Comparison of ENCODE assay signal across 9 mouse cellular contexts in the genomic region with DNA sequence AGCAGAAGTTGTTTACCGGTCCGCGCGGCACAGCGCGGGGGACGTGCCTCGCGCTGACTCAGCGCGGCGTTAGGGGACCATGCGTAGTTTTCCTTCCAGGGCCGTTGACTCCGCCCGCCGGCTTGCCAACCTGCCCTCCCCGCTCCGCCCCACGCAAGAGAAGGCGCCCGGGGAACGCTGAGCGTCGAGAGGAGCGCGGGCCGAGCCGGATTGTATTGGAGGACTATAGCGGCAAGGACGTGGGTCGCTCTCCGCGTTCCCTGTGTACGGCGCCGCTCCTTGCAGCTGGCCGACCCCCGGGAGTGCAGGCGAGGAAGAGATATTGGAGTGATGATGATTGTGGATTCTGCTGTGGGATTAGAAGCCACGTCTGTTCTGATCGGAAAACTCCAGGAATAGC. TPM values are rescaled to one million over a fixed set of nuclear protein-coding genes. Genes with fewer than 3 reads are reported as not detected.
A peak's percentile ranks its signal among the peaks of the same experiment; 100 is the strongest.
DNase-seq lines count a peak whose midpoint lies in the region; ATAC-seq and TF ChIP-seq lines count a peak whose summit lies in the region.
"Had no signal": no experiment of that assay in that cellular context is flagged by ENCODE, and none has a peak within 500 bp of the region (broad histone marks: within the 10 kb centered on the region; RNA-seq: fewer than 3 reads in every experiment).

No protein-coding gene starts in this region.

- H3K27me3 ChIP-seq in kidney, postnatal 0 days (ENCODE audit: insufficient read depth, low read length), result no peaks in the 10 kb centered on the region
- H3K27me3 ChIP-seq in kidney, adult 2 months (replicated peaks; ENCODE audit: control insufficient read depth, insufficient read depth, low read length), result no peaks in the 10 kb centered on the region
- no peaks in the 10 kb centered on the region for H3K27me3 ChIP-seq in embryonic facial prominence, embryonic 10.5 days (replicated peaks; ENCODE audit: low read depth, poor library complexity, severe bottlenecking)
- no peaks in the 10 kb centered on the region for H3K27me3 ChIP-seq in intestine, embryonic 15.5 days (replicated peaks)
- no peaks in the 10 kb centered on the region for H3K27me3 ChIP-seq in neural tube, embryonic 15.5 days (replicated peaks)

- TF ChIP-seq CTCF in kidney, postnatal 0 days (IDR thresholded peaks at IDR 0.05; ENCODE audit: low read depth), result no peak
- no peak for TF ChIP-seq CTCF in kidney, adult 2 months (conservative IDR thresholded peaks at IDR 0.05; ENCODE audit: insufficient read depth, insufficient read length, low read depth, low read length)

- no peaks in the 10 kb centered on the region for H3K4me1 ChIP-seq in kidney, postnatal 0 days (replicated peaks; ENCODE audit: insufficient read depth, low read length)
- no peaks in the 10 kb centered on the region for H3K4me1 ChIP-seq in kidney, adult 2 months (ENCODE audit: control insufficient read depth, insufficient read depth, low read length)
- H3K4me1 ChIP-seq in embryonic facial prominence, embryonic 10.5 days, result no peaks in the 10 kb centered on the region
- H3K4me1 ChIP-seq in intestine, embryonic 15.5 days (replicated peaks), result no peaks in the 10 kb centered on the region
- H3K4me1 ChIP-seq in neural tube, embryonic 15.5 days, result no peaks in the 10 kb centered on the region

- H3K9ac ChIP-seq in kidney, postnatal 0 days (ENCODE audit: low read depth, low read length), result no peak overlapping the region
- H3K9ac ChIP-seq in intestine, embryonic 15.5 days, result no peak overlapping the region
- no peak overlapping the region for H3K9ac ChIP-seq in neural tube, embryonic 15.5 days (replicated peaks)

- peak; percentile 36; the same call in 1 of the 2 replicates for ATAC-seq in kidney, postnatal 0 days (replicated peaks; ENCODE audit: low FRiP score, low read depth)
- 0 out of 2 replicates have a peak, but pooled peaks have one; percentile 36 for ATAC-seq in intestine, embryonic 15.5 days
- ATAC-seq in neural tube, embryonic 15.5 days (ENCODE audit: low FRiP score), result no peak; the same call in 1 of the 2 replicates

- no peak overlapping the region for H3K4me3 ChIP-seq in kidney, postnatal 0 days (replicated peaks; ENCODE audit: low read depth, low read length)
- H3K4me3 ChIP-seq in kidney, adult 2 months (ENCODE audit: insufficient read depth, low read depth, low read length), result no peak overlapping the region
- 0 out of 2 replicates have a peak overlapping the region, but pooled peaks have one; percentile 11 for H3K4me3 ChIP-seq in embryonic facial prominence, embryonic 10.5 days
- peak overlapping the region; percentile 18; the same call in 1 of the 2 replicates for H3K4me3 ChIP-seq in intestine, embryonic 15.5 days (replicated peaks)
- peak overlapping the region; percentile 26 for H3K4me3 ChIP-seq in neural tube, embryonic 15.5 days (replicated peaks)

- no peaks in the 10 kb centered on the region for H3K9me3 ChIP-seq in kidney, postnatal 0 days (replicated peaks; ENCODE audit: low read length)
- H3K9me3 ChIP-seq in embryonic facial prominence, embryonic 10.5 days, result peaks cover 32% of the 10 kb centered on the region
- no peaks in the 10 kb centered on the region for H3K9me3 ChIP-seq in intestine, embryonic 15.5 days
- H3K9me3 ChIP-seq in neural tube, embryonic 15.5 days (replicated peaks), result no peaks in the 10 kb centered on the region

- DNase-seq in kidney, postnatal 0 days (ENCODE audit: low spot score), result no peak
- no peak for DNase-seq in kidney, adult 2 months
- peak; percentile 11 for DNase-seq in embryonic facial prominence, embryonic 10.5 days (ENCODE audit: low spot score)
- no peak for DNase-seq in MN1 (ENCODE audit: low spot score)
- no peak for DNase-seq in thymus, postnatal 4 days
- DNase-seq: kidney, adult 11 months had no signal

- 37% methylated on average over 42 of the region's 42 CpGs for WGBS in kidney, postnatal 0 days
- WGBS in kidney, adult 2 months, result 27% methylated on average over 42 of the region's 42 CpGs
- 31% methylated on average over 42 of the region's 42 CpGs for WGBS in embryonic facial prominence, embryonic 10.5 days
- 35% methylated on average over 42 of the region's 42 CpGs for whole genome bisulfite sequencing in intestine, embryonic 15.5 days
- 41% methylated on average over 40 of the region's 42 CpGs for WGBS in neural tube, embryonic 15.5 days

- H3K4me2 ChIP-seq in kidney, postnatal 0 days (ENCODE audit: low read length), result peak overlapping the region; percentile 35
- H3K4me2 ChIP-seq in intestine, embryonic 15.5 days (replicated peaks), result peak overlapping the region; percentile 52
- H3K4me2 ChIP-seq in neural tube, embryonic 15.5 days, result peak overlapping the region; percentile 50

- H3K27ac ChIP-seq in kidney, postnatal 0 days, result no peak overlapping the region
- H3K27ac ChIP-seq in kidney, adult 2 months (ENCODE audit: insufficient read depth, low read depth, low read length), result no peak overlapping the region
- H3K27ac ChIP-seq in embryonic facial prominence, embryonic 10.5 days (replicated peaks), result no peak overlapping the region
- H3K27ac ChIP-seq in intestine, embryonic 15.5 days, result no peak overlapping the region
- no peak overlapping the region for H3K27ac ChIP-seq in neural tube, embryonic 15.5 days (replicated peaks)

- TF ChIP-seq POLR2A in kidney, adult 2 months (IDR thresholded peaks at IDR 0.05; ENCODE audit: low read depth, low read length), result no peak

- H3K36me3 ChIP-seq in kidney, postnatal 0 days (ENCODE audit: insufficient read depth, low read length), result no peaks in the 10 kb centered on the region
- no peaks in the 10 kb centered on the region for H3K36me3 ChIP-seq in kidney, adult 2 months (ENCODE audit: control insufficient read depth, insufficient read depth, low read length)
- no peaks in the 10 kb centered on the region for H3K36me3 ChIP-seq in embryonic facial prominence, embryonic 10.5 days (replicated peaks)
- H3K36me3 ChIP-seq in intestine, embryonic 15.5 days, result no peaks in the 10 kb centered on the region
- no peaks in the 10 kb centered on the region for H3K36me3 ChIP-seq in neural tube, embryonic 15.5 days

RNA-seq across cellular contexts. Expression of gene Cd209c, which starts 39.7 kb away (rescaled TPM):
- 0.23 and 0.24 TPM in 2 replicates for polyA plus RNA-seq in kidney, postnatal 0 days (2015; fragmentation: Nextera tagmentation; extraction: Ambion mirVana)
- 0.16 and 0.58 TPM in 2 replicates for polyA plus RNA-seq in kidney, adult 2 months (2012; rRNA removed)
- 0.48 and 0.74 TPM in 2 replicates for polyA plus RNA-seq in embryonic facial prominence, embryonic 10.5 days (2016; fragmentation: Nextera tagmentation; extraction: Ambion mirVana)
- 0.11 and 0.20 TPM in 2 replicates for polyA plus RNA-seq in intestine, embryonic 15.5 days (2015; fragmentation: Nextera tagmentation; extraction: Ambion mirVana)
- polyA plus RNA-seq in neural tube, embryonic 15.5 days (2015; fragmentation: Nextera tagmentation; extraction: Ambion mirVana), result 0.75 and 1.0 TPM in 2 replicates
- polyA plus RNA-seq: liver, embryonic 16.5 days had no signal

Comparison
In these comparisons a context has a peak if more than half of its experiments do, and no peak if none do; other contexts are left out.
1. H3K4me3 ChIP-seq: peak in embryonic facial prominence, embryonic 10.5 days (single experiment), intestine, embryonic 15.5 days (single experiment) and neural tube, embryonic 15.5 days (single experiment); none in kidney, postnatal 0 days (single experiment) and kidney, adult 2 months (single experiment).
2. Peak in every context shown above with its lines, with median percentiles within 50 percentile points of each other: H3K4me2 ChIP-seq.